Mouse (Mus musculus) heart, adult 2 months (tissue): ENCODE results near the gene Luc7l3. TPM values are rescaled to one million over a fixed set of nuclear protein-coding genes. Genes with fewer than 3 reads are reported as not detected.
A peak's percentile ranks its signal among the peaks of the same experiment; 100 is the strongest.

Source experiments
- DNase-seq, 2 experiments: peaks; one replicate each; pipeline ENCODE4 v3.0.0; 2021
- H3K27ac ChIP-seq: fragments of 200-600 bp; 2 replicates; pipeline ENCODE4 v1.8.1; 2022
- H3K27me3 ChIP-seq: fragments of 200-500 bp; 2 replicates; pipeline ENCODE4 v1.6.1; 2012; ENCODE audit warnings: mild to moderate bottlenecking, low read length, inconsistent platforms, mixed read lengths; ENCODE audit not compliant: control insufficient read depth, insufficient read depth
- H3K36me3 ChIP-seq: fragments of 200-500 bp; 2 replicates; pipeline ENCODE4 v1.6.1; 2012; ENCODE audit warnings: low read length, inconsistent platforms; ENCODE audit not compliant: control insufficient read depth, insufficient read depth
- H3K4me1 ChIP-seq: fragments of 200-500 bp; 2 replicates; pipeline ENCODE4 v1.6.1; 2011; ENCODE audit warnings: low read length; ENCODE audit not compliant: control insufficient read depth, insufficient read depth
- H3K4me3 ChIP-seq: fragments of 200-600 bp; 2 replicates; pipeline ENCODE4 v1.8.1; 2022
- H3K79me2 ChIP-seq: fragments of 200-500 bp; replicated peaks from 2 replicates; pipeline ENCODE4 v1.6.1; 2012; ENCODE audit warnings: mild to moderate bottlenecking, inconsistent platforms, low read length, moderate library complexity, mixed read lengths; ENCODE audit not compliant: control insufficient read depth, insufficient read depth
- H3K9ac ChIP-seq: fragments of 200-500 bp; 2 replicates; pipeline ENCODE4 v1.6.1; 2012; ENCODE audit warnings: low read depth, mild to moderate bottlenecking, control low read depth, inconsistent platforms, low read length, mixed read lengths
- CTCF ChIP-seq: fragments of 200-600 bp; IDR thresholded peaks from 2 replicates; pipeline ENCODE4 v1.8.1; 2022; ENCODE audit warnings: antibody characterized with exemption, mild to moderate bottlenecking, moderate library complexity
- EP300 ChIP-seq: fragments of 200-500 bp; IDR thresholded peaks from 2 replicates; pipeline ENCODE4 v1.6.1; 2011; ENCODE audit warnings: low read depth, low read length, control low read depth; ENCODE audit not compliant: insufficient read depth
- POLR2A ChIP-seq: fragments of 200-500 bp; IDR thresholded peaks from 2 replicates; pipeline ENCODE4 v1.6.1; 2011; ENCODE audit warnings: mild to moderate bottlenecking, low read depth, low read length, control low read depth; ENCODE audit not compliant: insufficient read depth
- WGBS: fragments of 180-500 bp; shearing (Covaris S2); methylation state at CpG from one replicate; pipeline ENCODE4 v1.1.7; 2018; 5-methylcytosine and 5-hydroxymethylcytosine counted together
- intact Hi-C: fragments of 180-260 bp; cut with DNase I; formaldehyde crosslinking; loops from one replicate; pipeline ENCODE4 v1.15.1; 2025
- polyA plus RNA-seq: library from polyadenylated mRNA; depleted of rRNA; stranded (reverse); fragments of >200 nt; gene quantifications from 2 replicates; pipeline ENCODE4 v1.2.3, GENCODE M21; 2012
- total RNA-seq, 2 experiments: library from RNA; stranded (reverse); gene quantifications; 2 replicates each; pipeline ENCODE4 v1.2.3; 2021

The Luc7l3 gene
- total and polyA plus RNA-seq, 3 experiments = 8.1 to 36.0 (median 32.1) TPM

DNA sequence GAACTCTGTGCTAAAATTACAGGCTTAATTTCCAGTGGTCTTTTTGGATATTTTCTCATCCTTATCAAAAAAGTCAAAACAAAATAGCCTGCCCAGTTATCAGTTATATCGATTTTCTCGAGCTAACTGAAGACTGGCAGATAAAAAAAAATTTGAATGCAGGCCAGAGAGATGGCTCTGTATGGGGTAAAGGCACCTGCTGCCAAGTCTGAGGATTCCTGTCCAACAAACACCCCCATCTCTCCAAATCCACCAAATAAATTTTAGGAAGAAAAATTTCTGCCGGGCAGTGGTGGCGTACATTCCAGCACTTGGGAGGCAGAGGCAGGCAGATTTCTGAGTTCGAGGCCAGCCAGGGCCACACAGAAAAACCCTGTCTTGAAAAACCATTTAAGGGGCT lies 3.7 kb downstream of the Luc7l3 start:
- Histone ChIP-seq H3K27ac (no peak overlapping the region), H3K4me1 (peaks cover 11% of the 10 kb centered on the region), H3K4me3 (no peak overlapping the region), H3K36me3 (peaks cover 63% of the 10 kb centered on the region), H3K27me3 (no peaks in the 10 kb centered on the region), H3K79me2 (peaks cover 18% of the 10 kb centered on the region), H3K9ac (no peak overlapping the region)
- TF ChIP-seq CTCF (no peak), POLR2A (no peak), EP300 (no peak)
- 58% methylated on average over 5 of the region's 5 CpGs for WGBS
- no peak for DNase-seq
- intact Hi-C loops = no loop called here

DNA sequence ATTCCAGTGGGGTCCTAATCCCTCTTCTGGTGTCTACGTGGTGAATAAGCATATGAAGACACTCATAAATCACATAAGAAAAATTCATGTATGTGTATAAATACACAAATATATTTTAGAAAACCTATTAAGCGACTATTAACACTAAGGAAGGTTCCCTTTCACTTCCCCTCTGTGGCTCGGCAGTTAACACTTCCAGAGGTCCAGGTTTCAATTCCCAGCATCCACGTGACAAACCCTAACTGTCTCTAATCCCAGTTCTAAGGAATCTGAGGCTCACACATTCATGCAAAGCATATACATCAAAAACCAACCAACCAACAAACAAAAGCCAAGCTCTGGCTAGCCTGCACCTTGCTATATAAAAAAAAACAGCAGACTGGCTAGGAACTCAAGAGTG lies 4.3 kb downstream of the Luc7l3 start:
- Histone ChIP-seq H3K27ac (no peak overlapping the region), H3K36me3 (peaks cover 68% of the 10 kb centered on the region), H3K27me3 (no peaks in the 10 kb centered on the region), H3K9ac (no peak overlapping the region), H3K4me1 (peaks cover 13% of the 10 kb centered on the region), H3K79me2 (peaks cover 20% of the 10 kb centered on the region), H3K4me3 (no peak overlapping the region)
- WGBS = 35% methylated on average over 4 of the region's 4 CpGs
- TF ChIP-seq CTCF (no peak), EP300 (no peak), POLR2A (no peak)
- DNase-seq = no peak
- intact Hi-C loops = no loop called here

DNA sequence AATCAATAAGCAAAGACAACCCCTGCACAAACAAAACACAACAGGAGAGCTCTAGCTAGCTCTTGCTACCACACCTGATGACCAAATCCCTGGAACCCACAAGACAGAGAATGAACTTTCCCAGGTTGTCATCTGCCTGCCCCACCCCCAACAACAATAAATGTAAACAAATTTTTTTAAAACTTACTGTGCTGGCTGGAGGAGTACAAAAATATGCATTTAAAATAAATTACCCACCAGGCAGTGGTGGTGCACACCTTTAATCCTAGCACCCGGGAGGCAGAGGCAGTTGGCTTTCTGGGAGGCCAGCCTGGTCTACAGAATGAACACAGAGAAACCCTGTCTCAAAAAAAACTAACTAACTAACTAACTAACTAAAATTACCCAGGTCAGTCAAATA lies 4.8 kb downstream of the Luc7l3 start:
- Histone ChIP-seq H3K4me1 (peaks cover 13% of the 10 kb centered on the region), H3K27me3 (no peaks in the 10 kb centered on the region), H3K36me3 (peaks cover 68% of the 10 kb centered on the region), H3K9ac (no peak overlapping the region), H3K4me3 (no peak overlapping the region), H3K79me2 (peaks cover 20% of the 10 kb centered on the region), H3K27ac (no peak overlapping the region)
- TF ChIP-seq POLR2A (no peak), EP300 (no peak), CTCF (no peak)
- intact Hi-C loops = no loop called here
- 53% methylated on average over 1 of the region's 1 CpGs for WGBS
- DNase-seq = no peak

DNA sequence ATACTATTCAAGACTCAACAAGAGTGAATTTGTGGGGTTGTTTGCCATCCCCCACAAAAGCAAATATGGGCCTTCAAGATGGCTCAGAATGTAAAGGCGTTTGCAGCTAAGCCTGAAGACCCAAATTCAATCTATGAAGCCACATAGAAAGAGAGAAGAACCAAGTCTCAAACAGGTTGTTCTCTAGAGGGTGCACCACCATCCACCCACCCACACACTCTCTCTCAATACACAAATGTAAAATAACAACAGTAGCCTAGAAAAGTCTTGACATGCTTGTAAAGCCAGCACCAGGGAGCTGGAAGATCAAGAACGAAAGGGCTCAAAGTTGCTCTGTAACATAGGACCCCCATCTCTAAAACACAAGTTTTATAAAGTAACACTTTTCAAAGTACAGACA lies 5.3 kb downstream of the Luc7l3 start:
- H3K27ac ChIP-seq = no peak overlapping the region
- intact Hi-C loops = no loop called here
- TF ChIP-seq POLR2A (no peak), EP300 (no peak), CTCF (no peak)

GRCm38 (mm10) chr11:94315308-94315707 lies 6.5 kb downstream of the Luc7l3 start:
- Histone ChIP-seq H3K36me3 (peaks cover 79% of the 10 kb centered on the region), H3K79me2 (peaks cover 16% of the 10 kb centered on the region), H3K4me3 (no peak overlapping the region), H3K27me3 (no peaks in the 10 kb centered on the region), H3K27ac (no peak overlapping the region), H3K9ac (0 out of 2 replicates have a peak overlapping the region, but pooled peaks have one; percentile 9), H3K4me1 (peaks cover 13% of the 10 kb centered on the region)
- no peak for DNase-seq
- intact Hi-C loops = no loop called here
- WGBS = 27% methylated on average over 1 of the region's 1 CpGs
- no peak for TF ChIP-seq CTCF

More for the DNA sequence above, 5.3 kb downstream of the Luc7l3 start:
- no peak overlapping the region for H3K4me3 ChIP-seq
- no peak for DNase-seq
- 70% methylated on average over 2 of the region's 2 CpGs for WGBS
- no peak overlapping the region for H3K9ac ChIP-seq
- peaks cover 20% of the 10 kb centered on the region for H3K79me2 ChIP-seq
- peaks cover 13% of the 10 kb centered on the region for H3K4me1 ChIP-seq
- peaks cover 72% of the 10 kb centered on the region for H3K36me3 ChIP-seq
- no peaks in the 10 kb centered on the region for H3K27me3 ChIP-seq

GRCm38 (mm10) chr11:94314098-94314652 lies 7.6 kb downstream of the Luc7l3 start:
- no peak overlapping the region for H3K27ac ChIP-seq
- peaks cover 70% of the 10 kb centered on the region for H3K36me3 ChIP-seq
- WGBS = 42% methylated on average over 2 of the region's 2 CpGs
- H3K9ac ChIP-seq = no peak overlapping the region
- TF ChIP-seq EP300 (no peak), POLR2A (no peak), CTCF (no peak)
- no peak overlapping the region for H3K4me3 ChIP-seq
- H3K79me2 ChIP-seq = peaks cover 16% of the 10 kb centered on the region
- no peaks in the 10 kb centered on the region for H3K27me3 ChIP-seq
- intact Hi-C loops = no loop called here
- peaks cover 11% of the 10 kb centered on the region for H3K4me1 ChIP-seq
- DNase-seq = no peak
